Mouse (Mus musculus): ENCODE results near the gene Ppp1cc. TPM values are rescaled to one million over a fixed set of nuclear protein-coding genes. Genes with fewer than 3 reads are reported as not detected.

The Ppp1cc gene
- polyA plus RNA-seq, 1 experiment, result 52.2 TPM

DNA sequence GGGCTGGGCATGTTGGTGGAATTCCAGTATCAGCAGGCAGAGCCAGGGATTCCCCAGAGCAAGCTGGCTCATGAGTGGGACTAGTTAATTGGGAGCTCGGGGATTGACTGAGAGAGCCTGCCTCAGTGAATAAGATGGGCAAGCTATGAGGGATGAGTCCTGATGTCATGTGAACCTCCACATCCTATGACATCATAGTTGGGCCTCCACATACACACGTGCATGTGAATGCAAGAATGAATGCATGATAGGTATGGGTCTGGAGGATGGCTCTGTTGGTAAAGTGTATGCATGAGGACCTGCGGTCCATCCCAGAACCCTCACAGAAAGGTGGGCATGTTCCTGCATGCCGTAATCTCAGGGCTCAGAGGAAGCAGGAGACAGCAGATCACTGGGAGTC is 63.0 kb downstream of the Ppp1cc start:
- no peak overlapping the region for H3K4me3 ChIP-seq (replicated peaks)
- no peaks in the 10 kb centered on the region for H3K36me3 ChIP-seq (replicated peaks; ENCODE audit: low read length)
- H3K4me1 ChIP-seq, result peaks cover 43% of the 10 kb centered on the region
- H3K9me3 ChIP-seq, result peaks cover 1% of the 10 kb centered on the region
- TF ChIP-seq FLI1 (IDR thresholded peaks at IDR 0.05; ENCODE audit: low read length) (no peak), GATA1 (IDR thresholded peaks at IDR 0.05; ENCODE audit: borderline replicate concordance, low read length) (no peak)
- peaks cover 66% of the 10 kb centered on the region for H3K27me3 ChIP-seq (replicated peaks)

DNA sequence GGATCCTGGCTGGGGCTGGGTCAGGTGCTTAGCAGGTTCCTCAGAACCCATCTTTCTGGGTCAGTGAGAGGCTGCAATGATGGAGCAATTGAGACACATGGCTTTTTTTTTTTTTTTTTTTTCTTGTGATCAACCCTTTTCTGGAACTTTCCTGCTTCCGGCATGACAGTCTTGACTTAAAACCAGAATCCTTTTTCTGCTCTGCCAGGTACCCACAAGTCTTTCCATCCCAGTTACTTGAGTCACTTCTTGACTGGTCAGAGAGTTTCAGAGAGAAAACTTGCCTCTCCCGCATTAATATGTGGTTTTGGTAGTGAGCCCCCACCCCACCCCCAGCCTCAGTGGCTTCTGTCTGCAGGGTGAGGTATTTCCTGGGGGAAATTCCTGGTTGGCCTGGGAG is 66.2 kb downstream of the Ppp1cc start:
- Histone ChIP-seq H3K9me3 (peaks cover 16% of the 10 kb centered on the region), H3K27me3 (replicated peaks) (peaks cover 51% of the 10 kb centered on the region), H3K4me1 (peaks cover 32% of the 10 kb centered on the region), H3K36me3 (replicated peaks; ENCODE audit: low read length) (peaks cover 4% of the 10 kb centered on the region), H3K4me3 (replicated peaks) (no peak overlapping the region)
- TF ChIP-seq FLI1 (IDR thresholded peaks at IDR 0.05; ENCODE audit: low read length) (no peak), GATA1 (IDR thresholded peaks at IDR 0.05; ENCODE audit: borderline replicate concordance, low read length) (no peak)

Other genes with a start within 250 kb of the Ppp1cc start
- 4.5 TPM in 1 of 2 replicates, not detected in the other for gene Cux2, start 108.2 kb upstream of the Ppp1cc start, polyA plus RNA-seq (2012; ENCODE audit: insufficient read depth, low replicate concordance)
- not detected in 2 replicates for gene Myl2, start 57.3 kb upstream of the Ppp1cc start, polyA plus RNA-seq (2012; ENCODE audit: insufficient read depth, low replicate concordance)
- not detected in 2 replicates for gene Ccdc63, start 17.5 kb upstream of the Ppp1cc start, polyA plus RNA-seq (2012; ENCODE audit: insufficient read depth, low replicate concordance)
- 6.0 TPM in 1 of 2 replicates, not detected in the other for gene Hvcn1, start 48.5 kb downstream of the Ppp1cc start, polyA plus RNA-seq (2012; ENCODE audit: insufficient read depth, low replicate concordance)
- gene Tctn1, start 106.2 kb downstream of the Ppp1cc start, polyA plus RNA-seq (2012; ENCODE audit: insufficient read depth, low replicate concordance), result 3.2 and 11.9 TPM in 2 replicates
- 4.8 and 5.0 TPM in 2 replicates for gene Pptc7, start 126.1 kb downstream of the Ppp1cc start, polyA plus RNA-seq (2012; ENCODE audit: insufficient read depth, low replicate concordance)
- 0.25 TPM in 1 of 2 replicates, not detected in the other for gene Rad9b, start 196.0 kb downstream of the Ppp1cc start, polyA plus RNA-seq (2012; ENCODE audit: insufficient read depth, low replicate concordance)
- 20.9 TPM in 1 of 2 replicates, not detected in the other for gene Vps29, start 196.1 kb downstream of the Ppp1cc start, polyA plus RNA-seq (2012; ENCODE audit: insufficient read depth, low replicate concordance)
- 6.5 and 26.4 TPM in 2 replicates for gene Gpn3, start 213.6 kb downstream of the Ppp1cc start, polyA plus RNA-seq (2012; ENCODE audit: insufficient read depth, low replicate concordance)
- gene Fam216a, start 214.1 kb downstream of the Ppp1cc start, polyA plus RNA-seq (2012; ENCODE audit: insufficient read depth, low replicate concordance), result 13.1 and 33.6 TPM in 2 replicates
- gene Arpc3, start 233.6 kb downstream of the Ppp1cc start, polyA plus RNA-seq (2012; ENCODE audit: insufficient read depth, low replicate concordance), result 10.4 and 49.2 TPM in 2 replicates

Measured in megakaryocyte, embryonic 14.5 days (primary cell).